Mouse (Mus musculus): ENCODE data around the gene Plin4. TPM values are rescaled to one million over a fixed set of nuclear protein-coding genes. Genes with fewer than 3 reads are reported as not detected.

The Plin4 gene
- total and polyA plus RNA-seq, 3 experiments = 0.05 TPM; not detected in 2

GRCm38 (mm10) chr17:56123161-56123560 lies 13.6 kb upstream of the Plin4 start:
- Histone ChIP-seq H3K4me3 (ENCODE audit: low read depth, low read length) (no peak overlapping the region), H3K36me3 (replicated peaks) (peaks cover 26% of the 10 kb centered on the region), H3K9me3 (replicated peaks) (no peaks in the 10 kb centered on the region), H3K27me3 (ENCODE audit: insufficient read depth, low read length) (peaks cover 64% of the 10 kb centered on the region), H3K4me1 (ENCODE audit: insufficient read depth, low read depth, low read length) (peaks cover 5% of the 10 kb centered on the region)
- no peak for ATAC-seq (ENCODE audit: extremely low read depth, insufficient number of reproducible peaks, low FRiP score, poor library complexity, severe bottlenecking)
- no peak for DNase-seq (ENCODE audit: low spot score)
- TF ChIP-seq GATA2 (IDR thresholded peaks at IDR 0.05; ENCODE audit: borderline replicate concordance, low read depth, low read length) = no peak
- no peak for TF ChIP-seq TAL1 (conservative IDR thresholded peaks at IDR 0.05; ENCODE audit: low read depth, low read length)
- TF ChIP-seq CTCF (IDR thresholded peaks at IDR 0.05; ENCODE audit: low read depth, low read length) = no peak
- TF ChIP-seq GATA1 (IDR thresholded peaks at IDR 0.05; ENCODE audit: borderline replicate concordance, low read length) = no peak
- no peak for TF ChIP-seq POLR2AphosphoS5 (IDR thresholded peaks at IDR 0.05; ENCODE audit: insufficient replicate concordance, low read depth, low read length)

GRCm38 (mm10) chr17:56121826-56122225 lies 12.2 kb upstream of the Plin4 start, which contains the start of gene Lrg1:
Gene Lrg1, minus strand, starts transcription at chr17:56122001.
- no peak for ATAC-seq (ENCODE audit: extremely low read depth, insufficient number of reproducible peaks, low FRiP score, poor library complexity, severe bottlenecking)
- Histone ChIP-seq H3K4me3 (ENCODE audit: low read depth, low read length) (no peak within 1 kb of the TSS), H3K27me3 (ENCODE audit: insufficient read depth, low read length) (peaks cover 59% of the 10 kb centered on the region)

GRCm38 (mm10) chr17:56119981-56120880 lies 10.6 kb upstream of the Plin4 start:
- no peak for TF ChIP-seq TAL1 (conservative IDR thresholded peaks at IDR 0.05; ENCODE audit: low read depth, low read length)
- TF ChIP-seq GATA1 (IDR thresholded peaks at IDR 0.05; ENCODE audit: borderline replicate concordance, low read length) = no peak
- TF ChIP-seq GATA2 (IDR thresholded peaks at IDR 0.05; ENCODE audit: borderline replicate concordance, low read depth, low read length) = no peak
- TF ChIP-seq POLR2AphosphoS5 (IDR thresholded peaks at IDR 0.05; ENCODE audit: insufficient replicate concordance, low read depth, low read length) = no peak
- TF ChIP-seq CTCF (IDR thresholded peaks at IDR 0.05; ENCODE audit: low read depth, low read length) = no peak
- Histone ChIP-seq H3K27me3 (ENCODE audit: insufficient read depth, low read length) (peaks cover 61% of the 10 kb centered on the region), H3K4me1 (ENCODE audit: insufficient read depth, low read depth, low read length) (peaks cover 11% of the 10 kb centered on the region), H3K4me3 (ENCODE audit: low read depth, low read length) (no peak overlapping the region), H3K36me3 (replicated peaks) (peaks cover 10% of the 10 kb centered on the region), H3K9me3 (replicated peaks) (no peaks in the 10 kb centered on the region)
- DNase-seq (ENCODE audit: low spot score) (no peak), ATAC-seq (ENCODE audit: extremely low read depth, insufficient number of reproducible peaks, low FRiP score, poor library complexity, severe bottlenecking) (no peak)

More at GRCm38 (mm10) chr17:56121826-56122225, 12.2 kb upstream of the Plin4 start, which contains the start of gene Lrg1:
- TF ChIP-seq TAL1 (conservative IDR thresholded peaks at IDR 0.05; ENCODE audit: low read depth, low read length) = no peak
- TF ChIP-seq CTCF (IDR thresholded peaks at IDR 0.05; ENCODE audit: low read depth, low read length) = no peak
- TF ChIP-seq POLR2AphosphoS5 (IDR thresholded peaks at IDR 0.05; ENCODE audit: insufficient replicate concordance, low read depth, low read length) = no peak
- TF ChIP-seq GATA1 (IDR thresholded peaks at IDR 0.05; ENCODE audit: borderline replicate concordance, low read length) = no peak
- H3K9me3 ChIP-seq (replicated peaks) = no peaks in the 10 kb centered on the region
- H3K36me3 ChIP-seq (replicated peaks) = peaks cover 18% of the 10 kb centered on the region
- peaks cover 11% of the 10 kb centered on the region for H3K4me1 ChIP-seq (ENCODE audit: insufficient read depth, low read depth, low read length)
- no peak for DNase-seq (ENCODE audit: low spot score)

GRCm38 (mm10) chr17:56119431-56119830 lies 9.8 kb upstream of the Plin4 start:
- H3K9me3 ChIP-seq (replicated peaks) = no peaks in the 10 kb centered on the region
- H3K4me3 ChIP-seq (ENCODE audit: low read depth, low read length) = no peak overlapping the region
- DNase-seq (ENCODE audit: low spot score) (no peak), ATAC-seq (ENCODE audit: extremely low read depth, insufficient number of reproducible peaks, low FRiP score, poor library complexity, severe bottlenecking) (no peak)
- TF ChIP-seq CTCF (IDR thresholded peaks at IDR 0.05; ENCODE audit: low read depth, low read length) (no peak), GATA2 (IDR thresholded peaks at IDR 0.05; ENCODE audit: borderline replicate concordance, low read depth, low read length) (no peak), GATA1 (IDR thresholded peaks at IDR 0.05; ENCODE audit: borderline replicate concordance, low read length) (no peak), TAL1 (conservative IDR thresholded peaks at IDR 0.05; ENCODE audit: low read depth, low read length) (no peak), POLR2AphosphoS5 (IDR thresholded peaks at IDR 0.05; ENCODE audit: insufficient replicate concordance, low read depth, low read length) (no peak)
- H3K27me3 ChIP-seq (ENCODE audit: insufficient read depth, low read length) = peaks cover 64% of the 10 kb centered on the region
- peaks cover 8% of the 10 kb centered on the region; the same call in 1 of the 2 replicates for H3K4me1 ChIP-seq (ENCODE audit: insufficient read depth, low read depth, low read length)
- H3K36me3 ChIP-seq (replicated peaks) = peaks cover 6% of the 10 kb centered on the region

GRCm38 (mm10) chr17:56117251-56117710 lies 7.7 kb upstream of the Plin4 start, which contains the start of gene Plin5:
Gene Plin5, minus strand, starts transcription at chr17:56117596.
- H3K4me3 ChIP-seq (ENCODE audit: low read depth, low read length) = no peak within 1 kb of the TSS
- no peaks in the 10 kb centered on the region for H3K9me3 ChIP-seq (replicated peaks)
- TF ChIP-seq POLR2AphosphoS5 (IDR thresholded peaks at IDR 0.05; ENCODE audit: insufficient replicate concordance, low read depth, low read length) (no peak), CTCF (IDR thresholded peaks at IDR 0.05; ENCODE audit: low read depth, low read length) (no peak), TAL1 (conservative IDR thresholded peaks at IDR 0.05; ENCODE audit: low read depth, low read length) (no peak), GATA1 (IDR thresholded peaks at IDR 0.05; ENCODE audit: borderline replicate concordance, low read length) (no peak), GATA2 (IDR thresholded peaks at IDR 0.05; ENCODE audit: borderline replicate concordance, low read depth, low read length) (no peak)
- H3K27me3 ChIP-seq (ENCODE audit: insufficient read depth, low read length) = peaks cover 55% of the 10 kb centered on the region
- DNase-seq (ENCODE audit: low spot score) = no peak
- peaks cover 7% of the 10 kb centered on the region for H3K36me3 ChIP-seq (replicated peaks)
- peaks cover 6% of the 10 kb centered on the region; the same call in 1 of the 2 replicates for H3K4me1 ChIP-seq (ENCODE audit: insufficient read depth, low read depth, low read length)
- no peak for ATAC-seq (ENCODE audit: extremely low read depth, insufficient number of reproducible peaks, low FRiP score, poor library complexity, severe bottlenecking)

- Histone ChIP-seq H3K36me3 (replicated peaks) (peaks cover 14% of the 10 kb centered on the region), H3K4me3 (ENCODE audit: low read depth, low read length) (no peak overlapping the region), H3K9me3 (replicated peaks) (no peaks in the 10 kb centered on the region), H3K27me3 (ENCODE audit: insufficient read depth, low read length) (peaks cover 44% of the 10 kb centered on the region), H3K4me1 (ENCODE audit: insufficient read depth, low read depth, low read length) (peaks cover 6% of the 10 kb centered on the region; the same call in 1 of the 2 replicates)
- TF ChIP-seq POLR2AphosphoS5 (IDR thresholded peaks at IDR 0.05; ENCODE audit: insufficient replicate concordance, low read depth, low read length) = no peak
- no peak for TF ChIP-seq GATA2 (IDR thresholded peaks at IDR 0.05; ENCODE audit: borderline replicate concordance, low read depth, low read length)
- TF ChIP-seq GATA1 (IDR thresholded peaks at IDR 0.05; ENCODE audit: borderline replicate concordance, low read length) = no peak
- TF ChIP-seq TAL1 (conservative IDR thresholded peaks at IDR 0.05; ENCODE audit: low read depth, low read length) = no peak
- TF ChIP-seq CTCF (IDR thresholded peaks at IDR 0.05; ENCODE audit: low read depth, low read length) = no peak
- ATAC-seq (ENCODE audit: extremely low read depth, insufficient number of reproducible peaks, low FRiP score, poor library complexity, severe bottlenecking) (no peak), DNase-seq (ENCODE audit: low spot score) (no peak)
These were observed 6.6 kb upstream of the Plin4 start for GRCm38 (mm10) chr17:56116193-56116592.
